Mouse (Mus musculus): ENCODE results near the gene Psmb6.
"Not testable (repeated sequence)": the region's sequence is repeated elsewhere in the genome, so short reads cannot be mapped to it uniquely, and the experiment has no call there.

DNA sequence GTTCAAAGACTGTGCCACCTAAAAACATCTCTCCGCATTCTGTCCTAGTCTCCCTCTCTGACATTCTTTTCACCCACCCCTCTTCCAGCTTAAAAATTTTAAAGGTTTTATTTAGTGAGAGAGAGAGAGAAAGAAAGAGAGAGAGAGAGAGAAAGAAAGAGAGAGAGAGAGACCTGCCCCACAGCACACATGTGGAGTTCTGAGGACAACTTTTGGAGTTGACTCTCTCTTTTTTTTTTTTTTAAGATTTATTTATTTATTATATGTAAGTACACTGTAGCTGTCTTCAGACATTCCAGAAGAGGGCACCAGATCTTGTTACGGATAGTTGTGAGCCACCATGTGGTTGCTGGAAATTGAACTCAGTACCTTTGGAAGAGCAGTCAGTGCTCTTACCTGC, 5.9 kb downstream of the Psmb6 start:
- not testable (repeated sequence) for TF ChIP-seq CTCF (IDR thresholded peaks at IDR 0.05; ENCODE audit: control insufficient read depth, insufficient read depth, insufficient read length); MYOD1 (IDR thresholded peaks at IDR 0.05; ENCODE audit: control insufficient read depth, insufficient read length, low read depth); MYOG (IDR thresholded peaks at IDR 0.05; ENCODE audit: control insufficient read depth, extremely low read depth, insufficient read length); MAX (IDR thresholded peaks at IDR 0.05); FOSL1 (IDR thresholded peaks at IDR 0.05; ENCODE audit: insufficient read depth, low read length, poor library complexity, severe bottlenecking)

All from C2C12 (cell line).